Mouse (Mus musculus): ENCODE measurements around the gene Ccr8. TPM values are rescaled to one million over a fixed set of nuclear protein-coding genes. Genes with fewer than 3 reads are reported as not detected.
A peak's percentile ranks its signal among the peaks of the same experiment; 100 is the strongest.
"Not testable (repeated sequence)": the region's sequence is repeated elsewhere in the genome, so short reads cannot be mapped to it uniquely, and the experiment has no call there.

Ccr8 gene
- polyA plus RNA-seq, 1 experiment from 2014 or later: not detected

DNA sequence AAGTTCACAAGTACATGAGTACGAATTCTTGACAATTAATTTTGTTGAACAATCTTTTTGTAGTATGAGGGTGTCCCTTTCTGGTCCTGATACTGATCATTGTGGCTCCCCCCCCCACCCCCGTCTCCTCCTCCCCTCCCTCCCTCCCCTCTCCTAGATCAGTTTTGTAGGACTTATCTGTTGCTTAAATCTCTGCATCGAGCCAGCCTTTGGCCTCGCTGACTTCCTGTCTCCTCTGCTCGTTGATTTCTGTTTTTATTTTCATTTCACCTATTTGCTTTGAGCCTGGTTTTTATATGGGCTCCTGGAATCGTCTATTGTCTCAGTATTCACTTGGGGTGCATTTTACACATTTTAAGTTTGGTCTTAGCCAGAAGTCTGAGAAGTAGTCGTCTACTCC lies 4.0 kb downstream of the Ccr8 start:
- no peaks in the 10 kb centered on the region for H3K9me3 ChIP-seq (replicated peaks)
- H3K4me3 ChIP-seq (replicated peaks): no peak overlapping the region
- H3K9ac ChIP-seq: no peak overlapping the region
- no peak overlapping the region for H3K27ac ChIP-seq
- no peak overlapping the region for H3K4me2 ChIP-seq
- H3K4me1 ChIP-seq: peaks cover 3% of the 10 kb centered on the region; the same call in 1 of the 2 replicates
- H3K36me3 ChIP-seq: no peaks in the 10 kb centered on the region
- H3K27me3 ChIP-seq: no peaks in the 10 kb centered on the region
- 51% methylated on average over 7 of the region's 7 CpGs for WGBS
- no peak for ATAC-seq (replicated peaks; ENCODE audit: low FRiP score)

GRCm38 (mm10) chr9:120098682-120099081 lies 6.8 kb downstream of the Ccr8 start:
- WGBS: 22% methylated on average over 7 of the region's 7 CpGs
- H3K9me3 ChIP-seq (replicated peaks): peaks cover 10% of the 10 kb centered on the region; the same call in 1 of the 2 replicates
- peaks cover 3% of the 10 kb centered on the region; the same call in 1 of the 2 replicates for H3K4me1 ChIP-seq
- H3K27ac ChIP-seq: no peak overlapping the region
- H3K4me2 ChIP-seq: no peak overlapping the region
- no peak overlapping the region for H3K4me3 ChIP-seq (replicated peaks)
- H3K36me3 ChIP-seq: no peaks in the 10 kb centered on the region
- no peak overlapping the region for H3K9ac ChIP-seq
- 0 out of 2 replicates have a peak, but pooled peaks have one; percentile 43 for ATAC-seq (replicated peaks; ENCODE audit: low FRiP score)
- H3K27me3 ChIP-seq: no peaks in the 10 kb centered on the region

GRCm38 (mm10) chr9:120099304-120099703 lies 7.4 kb downstream of the Ccr8 start:
- Histone ChIP-seq H3K4me2 (no peak overlapping the region), H3K27ac (no peak overlapping the region), H3K27me3 (no peaks in the 10 kb centered on the region), H3K9me3 (replicated peaks) (peaks cover 10% of the 10 kb centered on the region; the same call in 1 of the 2 replicates), H3K4me3 (replicated peaks) (no peak overlapping the region), H3K36me3 (no peaks in the 10 kb centered on the region), H3K4me1 (peaks cover 3% of the 10 kb centered on the region; the same call in 1 of the 2 replicates), H3K9ac (no peak overlapping the region)
- no peak for ATAC-seq (replicated peaks; ENCODE audit: low FRiP score)
- 89% methylated on average over 8 of the region's 8 CpGs for WGBS

GRCm38 (mm10) chr9:120101165-120101564 lies 9.3 kb downstream of the Ccr8 start:
- Histone ChIP-seq H3K9ac (no peak overlapping the region), H3K9me3 (replicated peaks) (peaks cover 10% of the 10 kb centered on the region; the same call in 1 of the 2 replicates), H3K36me3 (no peaks in the 10 kb centered on the region), H3K4me1 (peaks cover 3% of the 10 kb centered on the region; the same call in 1 of the 2 replicates), H3K4me2 (no peak overlapping the region), H3K27ac (no peak overlapping the region), H3K27me3 (no peaks in the 10 kb centered on the region), H3K4me3 (replicated peaks) (no peak overlapping the region)
- no peak for ATAC-seq (replicated peaks; ENCODE audit: low FRiP score)
- 100% methylated on average over 2 of the region's 2 CpGs for WGBS

DNA sequence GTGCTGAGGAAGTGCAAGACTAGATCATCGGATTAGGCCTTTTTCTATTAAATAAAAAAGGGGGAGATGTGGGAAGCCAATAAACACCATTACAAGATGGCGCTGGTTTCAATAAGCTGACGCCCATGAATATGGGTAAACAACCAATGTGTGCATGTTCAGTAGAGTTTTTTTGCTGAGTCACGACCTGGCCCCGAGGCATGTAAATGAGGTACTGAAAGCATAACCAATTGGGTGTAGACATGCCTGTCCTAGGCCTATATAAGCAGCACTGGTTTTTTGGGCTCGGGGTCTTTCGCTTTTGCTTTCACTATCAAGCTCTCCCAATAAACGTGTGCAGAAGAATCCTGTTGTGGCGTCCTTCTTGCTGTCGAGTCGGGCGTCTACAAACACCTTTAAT lies 17.0 kb downstream of the Ccr8 start:
- not testable (repeated sequence) for H3K36me3 ChIP-seq; H3K27me3 ChIP-seq; H3K4me1 ChIP-seq; H3K9ac ChIP-seq; H3K27ac ChIP-seq; H3K4me3 ChIP-seq (replicated peaks); H3K9me3 ChIP-seq (replicated peaks); ATAC-seq (replicated peaks; ENCODE audit: low FRiP score); H3K4me2 ChIP-seq
- 97% methylated on average over 12 of the region's 12 CpGs for WGBS

DNA sequence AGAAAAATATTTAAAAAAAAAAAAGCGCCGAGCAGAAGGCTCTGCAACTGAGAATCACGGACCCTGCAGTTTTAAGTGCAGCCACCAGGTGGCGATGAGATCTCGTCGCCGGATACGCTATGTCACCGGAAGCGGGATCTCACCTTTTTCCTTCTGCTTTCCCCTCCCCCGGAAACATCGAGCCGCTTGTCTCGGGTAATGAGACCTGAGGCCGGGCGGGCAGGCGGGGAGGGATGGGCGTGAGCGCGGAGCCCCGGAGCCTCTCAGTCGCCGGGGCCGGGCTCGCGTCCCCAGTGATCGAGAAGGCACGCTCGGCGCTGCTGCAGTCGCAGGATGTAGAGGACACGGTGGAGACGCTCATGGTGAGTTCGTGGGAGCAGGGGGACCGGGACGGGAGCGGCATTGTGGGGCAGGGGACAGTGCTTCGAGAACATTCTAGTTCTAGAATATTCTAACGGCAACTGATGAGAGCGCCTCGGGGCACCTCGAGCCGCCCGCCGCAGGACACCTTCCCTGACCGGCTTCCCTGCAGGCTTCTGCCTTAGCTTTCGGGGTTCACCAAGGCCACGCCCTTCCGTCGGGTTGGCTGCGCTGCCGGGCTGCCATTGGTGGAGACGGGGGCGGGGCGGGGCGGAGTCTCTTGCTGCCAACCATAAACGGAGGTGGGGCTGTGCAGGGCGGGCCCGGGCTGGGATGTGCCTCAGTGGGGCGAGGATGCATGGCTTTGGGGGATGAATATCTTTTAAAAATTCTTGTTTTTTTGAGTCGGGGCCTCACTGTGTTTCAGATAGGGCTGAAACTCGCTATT lies 18.5 kb downstream of the Ccr8 start, which contains the start of gene Slc25a38:
Gene Slc25a38 (plus strand): TSS at position 164 of the 808 bp plus-strand sequence.
- peak; percentile 97 for ATAC-seq (replicated peaks; ENCODE audit: low FRiP score)
- Histone ChIP-seq H3K27me3 (no peaks in the 10 kb centered on the region), H3K4me1 (peaks cover 8% of the 10 kb centered on the region), H3K4me2 (peak within 1 kb of the TSS; percentile 83), H3K4me3 (replicated peaks) (peak within 1 kb of the TSS; percentile 97), H3K9me3 (replicated peaks) (no peaks in the 10 kb centered on the region), H3K9ac (peak within 1 kb of the TSS; percentile 83), H3K27ac (peak within 1 kb of the TSS; percentile 98), H3K36me3 (no peaks in the 10 kb centered on the region)
- 2% methylated on average over 62 of the region's 62 CpGs for WGBS

GRCm38 (mm10) chr9:120111156-120111945 lies 19.4 kb downstream of the Ccr8 start:
- Histone ChIP-seq H3K4me1 (peaks cover 8% of the 10 kb centered on the region), H3K4me3 (replicated peaks) (peak overlapping the region; percentile 97), H3K9me3 (replicated peaks) (no peaks in the 10 kb centered on the region), H3K27me3 (no peaks in the 10 kb centered on the region), H3K27ac (peak overlapping the region; percentile 98), H3K4me2 (peak overlapping the region; percentile 83), H3K9ac (peak overlapping the region; percentile 83), H3K36me3 (0 out of 2 replicates have a peak, but pooled peaks cover 1% of the 10 kb centered on the region)
- no peak for ATAC-seq (replicated peaks; ENCODE audit: low FRiP score)
- 81% methylated on average over 15 of the region's 15 CpGs for WGBS

DNA sequence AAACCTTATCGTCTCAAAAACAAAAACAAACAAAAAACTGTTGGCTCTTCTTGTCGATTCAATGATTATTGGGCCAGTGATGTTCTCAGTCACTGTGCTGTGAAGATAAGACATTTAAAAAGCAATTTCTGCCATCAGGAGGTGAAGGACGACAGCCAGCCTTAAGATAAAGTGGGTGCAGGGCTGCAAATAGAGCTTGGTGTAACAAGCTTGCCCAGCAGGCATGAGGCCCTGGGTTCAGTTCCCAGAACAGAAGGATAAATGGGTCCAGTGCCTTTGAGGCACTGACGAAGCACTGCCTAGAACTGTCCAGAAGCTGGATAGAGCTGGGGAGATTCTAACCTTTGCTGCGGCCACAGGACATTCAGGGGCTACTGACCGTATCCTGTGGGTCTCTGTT lies 20.6 kb downstream of the Ccr8 start:
- ATAC-seq (replicated peaks; ENCODE audit: low FRiP score): no peak
- H3K9ac ChIP-seq: no peak overlapping the region

DNA sequence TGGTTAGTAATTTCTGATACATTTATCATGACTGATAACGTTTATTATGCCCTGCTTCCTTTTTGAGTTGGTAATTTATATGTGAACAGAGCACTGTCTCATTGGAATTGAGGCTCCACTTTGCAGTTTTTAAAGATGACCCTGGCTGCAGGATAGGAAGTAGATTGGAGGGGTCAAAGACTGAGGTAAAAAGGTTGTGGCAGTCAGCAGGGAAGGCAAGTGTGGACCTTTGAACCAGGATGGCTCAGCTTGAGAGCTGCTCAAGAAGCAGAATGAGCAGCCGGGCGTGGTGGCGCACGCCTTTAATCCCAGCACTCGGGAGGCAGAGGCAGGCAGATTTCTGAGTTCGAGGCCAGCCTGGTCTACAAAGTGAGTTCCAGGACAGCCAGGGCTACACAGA lies 21.5 kb downstream of the Ccr8 start:
- H3K4me3 ChIP-seq (replicated peaks): no peak overlapping the region
- peaks cover 8% of the 10 kb centered on the region for H3K4me1 ChIP-seq
- H3K36me3 ChIP-seq: peaks cover 22% of the 10 kb centered on the region
- ATAC-seq (replicated peaks; ENCODE audit: low FRiP score): no peak
- H3K4me2 ChIP-seq: no peak overlapping the region
- no peaks in the 10 kb centered on the region for H3K27me3 ChIP-seq
- no peak overlapping the region for H3K27ac ChIP-seq
- no peaks in the 10 kb centered on the region for H3K9me3 ChIP-seq (replicated peaks)
- H3K9ac ChIP-seq: no peak overlapping the region
- WGBS: 92% methylated on average over 7 of the region's 7 CpGs

More for the DNA sequence above, 20.6 kb downstream of the Ccr8 start:
- H3K4me3 ChIP-seq (replicated peaks): no peak overlapping the region
- no peaks in the 10 kb centered on the region for H3K9me3 ChIP-seq (replicated peaks)
- H3K27ac ChIP-seq: no peak overlapping the region
- no peaks in the 10 kb centered on the region for H3K27me3 ChIP-seq
- peaks cover 12% of the 10 kb centered on the region for H3K36me3 ChIP-seq
- WGBS: 92% methylated on average over 6 of the region's 6 CpGs
- no peak overlapping the region for H3K4me2 ChIP-seq
- H3K4me1 ChIP-seq: peaks cover 8% of the 10 kb centered on the region

DNA sequence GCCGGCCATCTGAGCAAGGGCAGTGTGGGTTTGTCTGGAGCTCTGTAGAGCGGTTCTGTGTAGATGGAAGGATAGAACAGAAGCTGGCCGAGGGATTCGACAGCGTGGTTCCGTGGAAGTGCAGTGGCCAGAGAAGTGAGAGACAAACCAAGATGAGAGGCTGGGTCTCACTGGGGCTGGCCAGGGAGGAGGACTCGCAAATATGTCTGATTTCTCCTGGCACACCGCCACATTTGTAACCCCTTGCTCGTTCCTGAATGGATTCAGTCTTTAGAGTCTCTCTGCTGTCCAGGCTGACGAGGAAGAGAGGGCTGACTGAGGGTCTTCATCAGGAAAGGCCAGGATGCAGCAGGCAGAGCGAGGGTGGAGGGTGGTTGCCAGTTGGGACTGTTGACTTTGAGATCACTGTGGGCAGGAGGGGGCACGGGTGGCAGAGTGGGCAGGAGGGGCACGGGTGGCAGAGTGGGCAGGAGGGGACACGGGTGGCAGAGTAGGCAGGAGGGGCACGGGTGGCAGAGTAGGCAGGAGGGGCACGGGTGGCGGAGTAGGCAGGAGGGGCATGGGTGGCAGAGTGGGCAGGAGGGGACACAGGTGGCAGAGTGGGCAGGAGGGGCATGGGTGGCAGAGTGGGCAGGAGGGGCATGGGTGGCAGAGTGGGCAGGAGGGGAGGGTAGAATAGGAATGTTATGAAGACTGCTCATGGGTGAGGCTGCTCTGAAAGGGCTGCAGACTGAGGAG lies 22.3 kb downstream of the Ccr8 start:
- no peak for ATAC-seq (replicated peaks; ENCODE audit: low FRiP score)
- 86% methylated on average over 17 of the region's 17 CpGs for WGBS
- no peak overlapping the region for H3K9ac ChIP-seq

GRCm38 (mm10) chr9:120114789-120115151 lies 22.9 kb downstream of the Ccr8 start:
- H3K4me3 ChIP-seq (replicated peaks): no peak overlapping the region
- H3K9ac ChIP-seq: no peak overlapping the region
- no peak for ATAC-seq (replicated peaks; ENCODE audit: low FRiP score)
- H3K27ac ChIP-seq: no peak overlapping the region
- no peaks in the 10 kb centered on the region for H3K9me3 ChIP-seq (replicated peaks)
- H3K4me2 ChIP-seq: no peak overlapping the region
- H3K36me3 ChIP-seq: peaks cover 33% of the 10 kb centered on the region
- H3K4me1 ChIP-seq: peaks cover 8% of the 10 kb centered on the region
- WGBS: 91% methylated on average over 2 of the region's 2 CpGs
- no peaks in the 10 kb centered on the region for H3K27me3 ChIP-seq

More for the DNA sequence above, 22.3 kb downstream of the Ccr8 start:
- no peak overlapping the region for H3K4me2 ChIP-seq
- no peaks in the 10 kb centered on the region for H3K27me3 ChIP-seq
- H3K4me1 ChIP-seq: peaks cover 8% of the 10 kb centered on the region
- no peak overlapping the region for H3K4me3 ChIP-seq (replicated peaks)
- no peaks in the 10 kb centered on the region for H3K9me3 ChIP-seq (replicated peaks)
- peaks cover 28% of the 10 kb centered on the region for H3K36me3 ChIP-seq
- H3K27ac ChIP-seq: no peak overlapping the region
